Mouse (Mus musculus) skeletal muscle tissue, postnatal 0 days (tissue): ENCODE results near the gene Gm17728. TPM values are rescaled to one million over a fixed set of nuclear protein-coding genes. Genes with fewer than 3 reads are reported as not detected.

ENCODE experiments used
- polyA plus RNA-seq: library from polyadenylated mRNA; unstranded; fragments of >200 nt; fragmentation: Nextera tagmentation; extraction: Ambion mirVana; gene quantifications from 2 replicates; pipeline ENCODE4 v1.2.1, GENCODE M21; 2015

The Gm17728 gene
- not detected in 2 replicates for polyA plus RNA-seq

GRCm38 (mm10) chr17:9421760-9422159 is at the start of gene Gm17728:
TSS of gene Gm17728 (plus strand) at chr17:9422060.

Other genes with a start within 250 kb of the Gm17728 start
- not detected in 2 replicates for gene Pabpc6, start 247.7 kb downstream of the Gm17728 start, polyA plus RNA-seq